Mouse (Mus musculus) embryonic facial prominence, embryonic 11.5 days (tissue): ENCODE data around the gene Rps26. TPM values are rescaled to one million over a fixed set of nuclear protein-coding genes. Genes with fewer than 3 reads are reported as not detected.
A peak's percentile ranks its signal among the peaks of the same experiment; 100 is the strongest.

Source experiments
- ATAC-seq: fragments of 200-750 bp; cut with Nextera tagmentation; replicated peaks from 2 replicates; pipeline ENCODE4 v1.8.0; 2017; ENCODE audit warnings: low read depth; ENCODE audit not compliant: insufficient number of reproducible peaks, low FRiP score, low TSS enrichment
- DNase-seq: peaks from one replicate; pipeline ENCODE4 v3.0.0-alpha.2; 2015; ENCODE audit warnings: low spot score
- H3K27ac ChIP-seq: fragments of 300-500 bp; sonication (generic); replicated peaks from 2 replicates; pipeline ENCODE4 v1.5.1; 2014; ENCODE audit warnings: mild to moderate bottlenecking, low read depth, low read length, control low read depth
- H3K27me3 ChIP-seq: fragments of 300-500 bp; sonication (generic); 2 replicates; pipeline ENCODE4 v1.6.1; 2014; ENCODE audit warnings: mild to moderate bottlenecking, low read length, moderate library complexity, mixed read lengths; ENCODE audit not compliant: control insufficient read depth, insufficient read depth
- H3K36me3 ChIP-seq: fragments of 300-500 bp; sonication (generic); replicated peaks from 2 replicates; pipeline ENCODE4 v1.6.1; 2014; ENCODE audit warnings: low read depth, mild to moderate bottlenecking, low read length, moderate library complexity, mixed read lengths; ENCODE audit not compliant: control insufficient read depth, insufficient read depth
- H3K4me1 ChIP-seq: fragments of 300-500 bp; sonication (generic); 2 replicates; pipeline ENCODE4 v1.6.1; 2014; ENCODE audit warnings: low read length, mixed read lengths; ENCODE audit not compliant: control insufficient read depth, insufficient read depth
- H3K4me2 ChIP-seq: fragments of 300-500 bp; sonication (generic); 2 replicates; pipeline ENCODE4 v1.6.1; 2014; ENCODE audit warnings: low read depth, mild to moderate bottlenecking, control low read depth, low read length, moderate library complexity
- H3K4me3 ChIP-seq: fragments of 300-500 bp; sonication (generic); 2 replicates; pipeline ENCODE4 v1.5.1; 2014; ENCODE audit warnings: low read depth, low read length, control low read depth
- H3K9ac ChIP-seq: fragments of 300-500 bp; sonication (generic); replicated peaks from 2 replicates; pipeline ENCODE4 v1.6.1; 2014; ENCODE audit warnings: mild to moderate bottlenecking, control low read depth, low read length
- H3K9me3 ChIP-seq: fragments of 300-500 bp; sonication (generic); replicated peaks from 2 replicates; pipeline ENCODE4 v1.6.1; 2016; ENCODE audit warnings: mild to moderate bottlenecking, low read length, inconsistent platforms, mixed read lengths; ENCODE audit not compliant: control insufficient read depth
- WGBS: fragments of 180-500 bp; shearing (Covaris S2); extraction: QIAGEN DNeasy Blood & Tissue Kit; methylation state at CpG from one replicate; pipeline ENCODE4 v1.1.7; 2014; 5-methylcytosine and 5-hydroxymethylcytosine counted together
- polyA plus RNA-seq: library from polyadenylated mRNA; unstranded; fragments of >200 nt; fragmentation: Nextera tagmentation; extraction: Ambion mirVana; gene quantifications from 2 replicates; pipeline ENCODE4 v1.2.1, GENCODE M21; 2014

Gene Rps26
- polyA plus RNA-seq, 1 experiment from 2014 or later = 765 TPM

GRCm38 (mm10) chr10:128646139-128647089, 19.9 kb upstream of the Rps26 start:
- DNase-seq (peak; percentile 65), ATAC-seq (peak; percentile 72)
- no peaks in the 10 kb centered on the region; the same call in 1 of the 2 replicates for H3K4me1 ChIP-seq
- 0 out of 2 replicates have a peak overlapping the region, but pooled peaks have one; percentile 5 for H3K27ac ChIP-seq
- peak overlapping the region; percentile 50 for H3K9ac ChIP-seq
- no peaks in the 10 kb centered on the region for H3K36me3 ChIP-seq
- 3% methylated on average over 11 of the region's 13 CpGs for WGBS
- peak overlapping the region; percentile 45 for H3K4me3 ChIP-seq
- no peaks in the 10 kb centered on the region for H3K27me3 ChIP-seq
- no peaks in the 10 kb centered on the region for H3K9me3 ChIP-seq
- peak overlapping the region; percentile 82 for H3K4me2 ChIP-seq

GRCm38 (mm10) chr10:128645111-128646011, 18.8 kb upstream of the Rps26 start, which contains the start of gene Ikzf4:
Gene Ikzf4, minus strand, starts transcription at chr10:128645991.
- H3K27me3 ChIP-seq = no peaks in the 10 kb centered on the region

GRCm38 (mm10) chr10:128642749-128643148, 16.2 kb upstream of the Rps26 start:
- no peaks in the 10 kb centered on the region for H3K9me3 ChIP-seq
- H3K9ac ChIP-seq = no peak overlapping the region
- H3K27ac ChIP-seq = no peak overlapping the region
- no peaks in the 10 kb centered on the region for H3K36me3 ChIP-seq
- ATAC-seq (no peak), DNase-seq (no peak)
- no peak overlapping the region for H3K4me3 ChIP-seq
- no peaks in the 10 kb centered on the region for H3K27me3 ChIP-seq
- 76% methylated on average over 6 of the region's 6 CpGs for WGBS
- H3K4me1 ChIP-seq = no peaks in the 10 kb centered on the region; the same call in 1 of the 2 replicates
- H3K4me2 ChIP-seq = no peak overlapping the region

More at GRCm38 (mm10) chr10:128645111-128646011, 18.8 kb upstream of the Rps26 start, which contains the start of gene Ikzf4:
- Histone ChIP-seq H3K4me2 (peak within 1 kb of the TSS; percentile 82), H3K9me3 (no peaks in the 10 kb centered on the region), H3K4me3 (peak within 1 kb of the TSS; percentile 45), H3K36me3 (no peaks in the 10 kb centered on the region), H3K9ac (peak within 1 kb of the TSS; percentile 75), H3K27ac (0 out of 2 replicates have a peak within 1 kb of the TSS, but pooled peaks have one; percentile 5), H3K4me1 (no peaks in the 10 kb centered on the region; the same call in 1 of the 2 replicates)
- 3% methylated on average over 35 of the region's 36 CpGs for WGBS
- peak; percentile 60 for DNase-seq
- peak; percentile 71 for ATAC-seq

- no peaks in the 10 kb centered on the region for H3K27me3 ChIP-seq
- H3K36me3 ChIP-seq = no peaks in the 10 kb centered on the region
- peaks cover 2% of the 10 kb centered on the region; the same call in 1 of the 2 replicates for H3K4me1 ChIP-seq
- no peak for DNase-seq
- no peak overlapping the region for H3K27ac ChIP-seq
- 78% methylated on average over 7 of the region's 7 CpGs for WGBS
- H3K4me3 ChIP-seq = no peak overlapping the region
- H3K9me3 ChIP-seq = no peaks in the 10 kb centered on the region
- H3K9ac ChIP-seq = no peak overlapping the region
- ATAC-seq = no peak
- H3K4me2 ChIP-seq = no peak overlapping the region
These were observed 15.3 kb upstream of the Rps26 start for GRCm38 (mm10) chr10:128641871-128642270.

- no peaks in the 10 kb centered on the region for H3K27me3 ChIP-seq
- H3K4me2 ChIP-seq = no peak overlapping the region
- no peak for ATAC-seq
- no peak for DNase-seq
- H3K27ac ChIP-seq = no peak overlapping the region
- H3K4me1 ChIP-seq = peaks cover 3% of the 10 kb centered on the region; the same call in 1 of the 2 replicates
- no peak overlapping the region for H3K4me3 ChIP-seq
- H3K9me3 ChIP-seq = no peaks in the 10 kb centered on the region
- H3K9ac ChIP-seq = no peak overlapping the region
- 90% methylated on average over 15 of the region's 15 CpGs for WGBS
- H3K36me3 ChIP-seq = no peaks in the 10 kb centered on the region
These were observed 14.3 kb upstream of the Rps26 start for GRCm38 (mm10) chr10:128640891-128641290.

- DNase-seq = no peak
- 84% methylated on average over 14 of the region's 14 CpGs for WGBS
- H3K36me3 ChIP-seq = no peaks in the 10 kb centered on the region
- H3K9ac ChIP-seq = no peak overlapping the region
- H3K27me3 ChIP-seq = no peaks in the 10 kb centered on the region
- no peak overlapping the region for H3K27ac ChIP-seq
- H3K4me2 ChIP-seq = no peak overlapping the region
- no peak overlapping the region for H3K4me3 ChIP-seq
- H3K9me3 ChIP-seq = no peaks in the 10 kb centered on the region
- H3K4me1 ChIP-seq = peaks cover 3% of the 10 kb centered on the region; the same call in 1 of the 2 replicates
- ATAC-seq = no peak
These were observed 13.5 kb upstream of the Rps26 start for GRCm38 (mm10) chr10:128639999-128640398.

- ATAC-seq (no peak), DNase-seq (peak; percentile 26)
- no peaks in the 10 kb centered on the region for H3K27me3 ChIP-seq
- no peaks in the 10 kb centered on the region for H3K9me3 ChIP-seq
- no peak overlapping the region for H3K27ac ChIP-seq
- H3K4me1 ChIP-seq = peaks cover 3% of the 10 kb centered on the region; the same call in 1 of the 2 replicates
- no peak overlapping the region for H3K4me3 ChIP-seq
- H3K4me2 ChIP-seq = no peak overlapping the region
- WGBS = 9% methylated on average over 11 of the region's 11 CpGs
- peak overlapping the region; percentile 22; the same call in 1 of the 2 replicates for H3K9ac ChIP-seq
- H3K36me3 ChIP-seq = no peaks in the 10 kb centered on the region; the same call in 1 of the 2 replicates
These were observed 10.5 kb upstream of the Rps26 start for GRCm38 (mm10) chr10:128637011-128637410.
